Mouse (Mus musculus) cerebellum, adult 11 months (tissue): ENCODE measurements at regions not wholly inside any gene's neighbourhood (a gene's known extent, or its start where the extent isn't known, plus 50 kb on each side); places are given as distances from the start of the nearest gene placed in this dataset.

Source experiments
- DNase-seq: peaks from one replicate; pipeline ENCODE4 v3.0.0; 2022

- peak; percentile 20 for DNase-seq
These were observed 242.7 kb downstream of the Rngtt start for GRCm38 (mm10) chr4:33552856-33553255.

GRCm38 (mm10) chr4:33554606-33555005 lies 244.5 kb downstream of the Rngtt start:
- DNase-seq: no peak

GRCm38 (mm10) chr4:33555231-33555933 lies 245.3 kb downstream of the Rngtt start:
- DNase-seq: peak; percentile 54

- DNase-seq: no peak
These were observed 245.9 kb downstream of the Rngtt start for GRCm38 (mm10) chr4:33555966-33556365.

DNA sequence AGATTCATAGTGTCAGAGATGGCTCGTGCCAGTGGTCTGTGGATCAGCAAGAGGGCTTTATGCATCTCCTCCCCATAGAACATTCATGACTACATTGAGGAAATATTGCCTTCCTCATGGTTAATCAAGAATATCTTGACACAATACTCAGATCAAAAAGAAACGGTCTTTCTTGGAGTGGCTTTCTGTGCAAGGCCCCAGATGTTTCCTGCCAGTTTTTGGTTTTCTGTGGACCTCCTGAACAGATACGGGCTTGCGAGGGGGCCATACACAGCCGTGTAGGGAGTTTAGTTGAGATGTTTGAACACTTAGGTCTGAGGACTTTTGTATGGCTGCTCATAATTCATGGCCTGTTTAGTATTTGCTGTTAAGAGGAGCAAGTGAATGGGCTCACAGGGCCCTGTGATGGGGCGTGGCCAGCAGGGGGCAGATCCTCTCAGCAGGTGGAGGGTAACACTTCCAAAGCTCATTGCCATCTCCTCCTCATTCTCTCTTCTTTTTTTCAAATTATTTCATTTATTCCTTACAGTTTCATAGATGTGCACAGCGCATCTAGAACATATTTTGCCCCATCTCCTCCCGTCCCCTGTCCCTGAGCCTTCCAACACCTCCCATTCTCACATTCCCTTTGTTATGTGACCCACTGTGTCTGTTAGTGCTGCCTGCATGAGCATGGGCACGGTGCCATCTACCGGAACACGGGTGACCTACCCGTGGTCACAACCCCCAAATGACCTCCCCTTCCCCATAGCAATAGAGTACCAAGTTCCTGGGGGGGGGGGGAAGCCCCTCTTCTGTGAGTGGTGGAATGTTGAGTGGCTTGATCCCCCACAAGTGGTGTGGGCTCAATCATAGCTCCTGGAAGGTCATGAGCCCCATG lies 246.8 kb downstream of the Rngtt start:
- no peak for DNase-seq

DNA sequence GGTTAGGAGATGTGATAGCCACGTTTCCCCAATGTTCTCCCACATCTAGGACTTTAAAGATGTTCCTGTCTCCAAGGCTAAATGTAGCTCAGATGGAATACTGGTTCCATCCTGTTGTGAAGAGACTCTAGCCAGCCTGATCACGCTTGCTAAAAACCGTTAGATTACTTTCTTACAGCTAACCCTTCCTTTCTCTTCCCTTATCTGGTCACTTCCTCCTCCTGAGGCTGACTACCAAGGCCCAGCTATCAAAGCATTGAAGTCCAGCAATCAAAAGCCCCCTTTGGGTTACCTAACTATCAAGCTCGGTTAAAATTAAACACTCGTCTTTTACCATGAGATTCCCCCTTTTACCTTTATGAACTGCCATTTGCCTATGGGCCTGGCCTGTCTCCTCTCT lies 260.2 kb downstream of the Rngtt start:
- DNase-seq: no peak

- no peak for DNase-seq
These were observed 261.2 kb downstream of the Rngtt start for GRCm38 (mm10) chr4:33571351-33571750.

DNA sequence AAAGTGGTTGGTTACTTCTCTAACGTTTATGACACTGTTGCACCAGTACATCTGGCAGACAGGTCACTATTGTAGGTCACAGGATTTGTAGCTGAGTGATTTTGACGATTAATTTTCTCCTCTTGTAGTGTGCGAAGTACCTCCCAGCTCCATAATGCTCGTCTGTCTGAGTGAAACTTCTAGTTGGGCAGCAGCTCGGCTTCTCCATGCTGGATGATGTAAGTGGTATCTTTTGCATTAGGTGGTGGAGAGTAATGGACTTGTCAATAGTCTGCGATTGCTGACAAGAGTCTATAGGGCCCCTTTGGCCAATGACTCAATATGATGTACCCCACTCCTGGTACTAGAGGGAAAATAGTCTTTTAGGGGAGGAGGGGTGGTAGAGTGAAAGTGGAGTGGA lies 267.5 kb downstream of the Rngtt start:
- DNase-seq: no peak

DNA sequence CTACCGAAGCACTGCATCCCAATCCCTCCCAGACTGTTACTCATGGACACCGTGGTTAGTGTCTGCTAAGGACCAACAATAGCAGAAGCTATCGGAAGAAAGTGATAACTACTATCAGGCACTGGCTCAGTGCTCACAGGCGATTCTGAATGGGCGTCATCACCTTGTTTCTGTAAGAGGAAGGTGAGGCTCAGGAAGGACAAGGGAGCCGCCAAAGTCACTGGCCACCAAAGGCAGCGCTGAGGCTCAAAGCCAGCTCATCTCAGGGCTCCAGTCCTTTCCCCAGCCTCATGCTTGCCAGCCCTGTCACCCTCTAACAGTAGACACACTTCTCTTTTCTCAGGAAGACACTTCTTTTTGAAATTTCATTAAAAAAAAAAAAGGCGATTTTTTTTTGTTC lies 270.4 kb downstream of the Rngtt start:
- DNase-seq: no peak

DNA sequence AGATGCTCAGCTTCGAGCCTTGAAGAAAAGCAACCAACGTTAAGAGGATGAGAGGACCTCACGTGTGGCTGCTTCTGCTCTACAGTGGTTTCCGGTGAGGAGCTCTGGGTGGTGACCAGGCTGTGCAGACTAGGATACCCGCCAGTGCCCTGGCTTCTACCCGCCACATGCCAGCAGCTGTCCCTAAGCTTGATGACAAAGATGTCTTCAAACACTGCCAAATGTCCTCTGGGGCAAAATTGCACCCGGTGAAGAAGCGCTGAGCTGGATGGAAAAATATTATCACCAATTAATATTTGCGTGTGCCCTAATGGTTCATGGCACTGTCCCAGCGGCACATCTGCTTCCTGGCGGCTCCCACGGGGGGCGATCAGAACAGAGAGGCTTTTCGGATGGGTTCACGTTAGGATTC lies 271.1 kb downstream of the Rngtt start:
- DNase-seq: no peak

DNA sequence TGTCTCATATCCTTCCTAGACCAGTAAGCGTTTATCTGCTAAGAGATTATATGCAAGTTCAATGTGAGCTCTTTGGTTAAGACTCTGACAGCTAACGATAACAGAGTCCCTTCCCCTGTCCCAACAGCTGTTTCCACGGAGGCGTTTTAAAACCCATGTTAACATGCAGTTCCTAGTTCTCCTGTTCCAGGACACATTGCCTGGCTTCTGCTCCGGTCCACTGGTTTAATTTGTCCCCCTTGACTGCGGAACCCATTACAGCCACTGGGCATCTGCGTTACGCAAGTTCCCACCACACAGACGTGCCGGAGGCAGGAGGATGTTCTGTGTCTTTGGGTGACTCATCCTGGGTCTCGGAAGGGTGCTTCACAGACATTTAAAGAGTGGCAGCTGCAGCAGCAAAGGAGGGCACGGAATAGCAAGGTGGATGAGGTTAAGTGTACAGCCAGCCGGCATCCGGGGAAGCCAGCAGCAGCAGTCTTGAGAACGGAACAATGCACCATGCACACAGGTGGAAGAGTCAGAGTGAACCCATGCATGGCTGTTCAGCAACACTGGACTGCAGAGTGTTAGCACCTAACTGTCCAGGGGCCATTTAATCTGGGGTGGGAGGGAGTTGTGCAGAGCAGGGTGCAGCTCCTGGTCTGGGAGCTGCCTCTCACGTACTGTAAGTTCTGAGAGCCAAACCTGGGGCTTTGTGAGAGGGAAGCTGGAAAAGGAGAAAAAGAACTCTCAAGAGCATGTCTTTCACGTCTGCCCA lies 271.8 kb downstream of the Rngtt start:
- no peak for DNase-seq

- no peak for DNase-seq
These were observed 273.0 kb downstream of the Rngtt start for GRCm38 (mm10) chr4:33582986-33583720.

DNA sequence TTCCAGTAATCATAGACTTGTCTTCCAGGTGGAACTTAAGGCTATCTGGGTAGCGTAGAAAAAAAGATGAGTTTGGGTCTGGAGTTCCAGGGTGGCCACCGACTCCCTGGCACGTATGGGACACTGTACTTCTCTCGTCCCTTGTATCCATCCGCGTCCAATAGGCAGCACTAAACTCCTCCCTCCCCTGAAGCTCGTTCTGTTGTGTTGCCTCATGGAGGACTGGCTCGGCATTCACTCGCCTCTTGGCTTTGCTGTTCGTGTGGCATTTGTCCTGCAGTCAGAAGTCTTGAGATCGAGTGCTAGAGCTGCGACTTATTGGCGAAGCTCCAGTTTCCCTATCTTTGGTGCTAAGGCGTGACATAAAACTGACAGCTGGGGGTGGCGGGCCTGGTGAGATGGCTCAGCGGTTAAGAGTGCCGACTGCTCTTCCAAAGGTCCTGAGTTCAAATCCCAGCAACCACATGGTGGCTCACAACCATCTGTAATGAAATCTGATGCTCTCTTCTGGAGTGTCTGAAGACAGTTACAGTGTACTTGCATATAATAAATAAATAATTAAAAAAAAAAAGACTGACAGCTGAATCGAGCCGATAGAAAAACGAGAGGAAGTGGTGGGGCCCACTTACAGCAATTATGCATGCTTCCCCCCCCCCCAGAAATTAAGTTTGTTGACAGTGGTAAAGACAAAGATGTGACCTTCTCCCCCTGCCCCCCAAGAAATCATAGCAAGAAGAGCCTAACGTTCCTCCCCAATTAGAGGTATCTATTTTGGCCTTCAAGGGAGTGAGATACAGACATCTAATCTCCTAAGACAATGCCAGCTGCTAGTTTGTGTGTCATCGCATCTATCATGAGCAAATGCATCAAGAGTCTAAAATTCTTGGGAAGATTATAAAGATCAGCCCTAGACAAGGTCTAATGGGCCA lies 274.1 kb downstream of the Rngtt start:
- no peak for DNase-seq

- DNase-seq: no peak
These were observed 275.7 kb downstream of the Rngtt start for GRCm38 (mm10) chr4:33585821-33586220.

GRCm38 (mm10) chr4:33586290-33586614 lies 276.1 kb downstream of the Rngtt start:
- DNase-seq: no peak

- no peak for DNase-seq
These were observed 276.7 kb downstream of the Rngtt start for GRCm38 (mm10) chr4:33586615-33587451.

GRCm38 (mm10) chr4:33587666-33588065 lies 277.6 kb downstream of the Rngtt start:
- peak; percentile 39 for DNase-seq

DNA sequence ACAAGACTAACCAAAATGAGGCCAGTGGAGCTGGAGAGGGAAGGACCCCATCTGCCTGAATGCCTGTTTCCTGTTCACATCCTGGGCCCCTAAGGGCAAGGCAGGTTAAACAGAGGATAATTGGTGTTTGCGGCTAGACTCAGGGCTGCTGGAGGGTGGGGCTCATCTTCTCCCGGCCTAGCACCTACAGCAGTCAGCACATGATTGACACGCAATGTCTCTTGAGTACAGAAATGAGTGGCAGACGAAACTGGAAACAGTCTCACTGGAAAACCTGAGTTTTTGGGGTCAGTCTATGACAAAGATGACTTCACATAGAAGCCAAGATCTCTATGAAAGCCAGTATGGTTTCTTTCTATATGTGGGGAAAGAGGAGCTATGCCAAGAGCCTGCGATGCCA lies 278.0 kb downstream of the Rngtt start:
- DNase-seq: no peak

DNA sequence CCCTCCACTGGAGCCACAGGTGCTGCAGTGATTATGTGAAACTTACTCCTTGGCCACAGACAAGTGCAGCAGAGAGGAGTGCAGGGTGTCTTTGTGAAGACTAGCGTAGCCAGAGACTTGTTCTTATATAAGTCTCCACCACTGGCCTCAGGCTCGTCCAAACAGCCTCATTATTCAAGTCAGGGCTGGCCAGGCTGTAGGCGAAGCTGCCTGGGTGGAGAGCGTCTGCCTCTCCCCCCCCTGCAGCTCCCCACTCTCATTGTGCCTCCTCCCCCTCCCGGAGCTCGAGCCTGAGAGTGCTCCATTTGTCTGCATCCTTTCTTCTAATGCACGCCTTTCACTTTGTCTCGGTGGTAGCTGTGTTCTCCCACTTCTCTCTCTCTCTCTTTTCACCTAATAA lies 279.1 kb downstream of the Rngtt start:
- no peak for DNase-seq

- no peak for DNase-seq
These were observed 285.0 kb downstream of the Rngtt start for GRCm38 (mm10) chr4:33594997-33595657.
